Mouse (Mus musculus) C2C12 (cell line): ENCODE results near the gene Gng8.
A peak's percentile ranks its signal among the peaks of the same experiment; 100 is the strongest.

Experiments used
- CTCF ChIP-seq: IDR thresholded peaks from one replicate; pipeline ENCODE4 v1.5.1; 2011; ENCODE audit not compliant: control insufficient read depth, insufficient read depth, insufficient read length
- MAX ChIP-seq: IDR thresholded peaks from one replicate; pipeline ENCODE4 v1.6.1; 2011; ENCODE audit warnings: mild to moderate bottlenecking, control low read depth
- MYOD1 ChIP-seq: IDR thresholded peaks from one replicate; pipeline ENCODE4 v1.6.1; 2011; ENCODE audit warnings: low read depth; ENCODE audit not compliant: control insufficient read depth, insufficient read length
- USF1 ChIP-seq: IDR thresholded peaks from one replicate; pipeline ENCODE4 v1.6.1; 2011; ENCODE audit warnings: low read depth, mild to moderate bottlenecking, control low read depth, moderate library complexity

DNA sequence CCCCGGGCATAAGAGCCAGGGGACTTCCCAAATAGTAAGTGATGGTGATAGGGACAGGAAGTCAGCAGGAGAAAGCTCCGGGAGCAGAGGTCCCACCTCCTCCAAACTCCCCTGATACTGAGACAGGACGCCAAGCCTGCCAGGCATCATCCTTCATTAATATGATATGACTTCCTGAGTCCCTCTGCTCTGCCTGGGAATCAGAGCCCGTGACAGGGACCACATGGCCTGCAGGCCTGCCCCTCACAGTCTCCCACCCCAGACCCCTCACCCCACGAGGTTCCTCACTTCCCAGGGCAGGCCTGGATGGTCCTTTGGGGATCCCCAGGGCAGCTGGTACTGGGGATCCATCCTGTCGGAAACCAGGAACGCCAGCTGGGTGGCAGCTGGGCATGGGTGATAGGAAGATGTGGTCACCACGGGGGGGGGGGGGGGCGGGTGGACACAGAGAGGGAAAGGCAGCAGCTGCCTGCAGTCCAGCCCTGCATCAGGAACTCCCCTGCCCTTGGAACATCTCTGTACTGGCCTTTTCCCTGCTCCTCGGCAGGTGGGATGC lies 12.6 kb downstream of the Gng8 start:
- no peak for TF ChIP-seq CTCF
- TF ChIP-seq MYOD1 = peak; percentile 95
- TF ChIP-seq MAX = no peak
- TF ChIP-seq USF1 = no peak
